Mouse (Mus musculus) kidney, postnatal 0 days (tissue): Measurements from ENCODE around the gene Pde8a. TPM values are rescaled to one million over a fixed set of nuclear protein-coding genes. Genes with fewer than 3 reads are reported as not detected.

ENCODE experiments used
- ATAC-seq: fragments of 200-750 bp; cut with Nextera tagmentation; replicated peaks from 2 replicates; pipeline ENCODE4 v1.8.0; 2017; ENCODE audit warnings: low read depth, moderate number of reproducible peaks, moderate TSS enrichment, moderate library complexity; ENCODE audit not compliant: low FRiP score
- DNase-seq: peaks from one replicate; pipeline ENCODE4 v3.0.0-alpha.2; 2016; ENCODE audit warnings: low spot score
- H3K27ac ChIP-seq: fragments of 300-500 bp; sonication (generic); 2 replicates; pipeline ENCODE4 v1.5.1; 2014; ENCODE audit warnings: mild to moderate bottlenecking
- H3K27me3 ChIP-seq: fragments of 300-500 bp; sonication (generic); 2 replicates; pipeline ENCODE4 v1.6.1; 2014; ENCODE audit warnings: low read length, mixed read lengths; ENCODE audit not compliant: insufficient read depth
- H3K36me3 ChIP-seq: fragments of 300-500 bp; sonication (generic); 2 replicates; pipeline ENCODE4 v1.6.1; 2014; ENCODE audit warnings: low read length, mixed read lengths; ENCODE audit not compliant: insufficient read depth
- H3K4me1 ChIP-seq: fragments of 300-500 bp; sonication (generic); replicated peaks from 2 replicates; pipeline ENCODE4 v1.6.1; 2014; ENCODE audit warnings: antibody characterized with exemption, low read length, mixed read lengths; ENCODE audit not compliant: insufficient read depth
- H3K4me2 ChIP-seq: fragments of 300-500 bp; sonication (generic); 2 replicates; pipeline ENCODE4 v1.6.1; 2014; ENCODE audit warnings: mild to moderate bottlenecking, low read length, moderate library complexity, mixed read lengths
- H3K4me3 ChIP-seq: fragments of 300-500 bp; sonication (generic); replicated peaks from 2 replicates; pipeline ENCODE4 v1.5.1; 2014; ENCODE audit warnings: low read depth, low read length
- H3K9ac ChIP-seq: fragments of 300-500 bp; sonication (generic); 2 replicates; pipeline ENCODE4 v1.6.1; 2014; ENCODE audit warnings: low read depth, low read length
- H3K9me3 ChIP-seq: fragments of 300-500 bp; sonication (generic); replicated peaks from 2 replicates; pipeline ENCODE4 v1.6.1; 2016; ENCODE audit warnings: low read length, inconsistent platforms, mixed read lengths
- CTCF ChIP-seq: IDR thresholded peaks from 2 replicates; pipeline ENCODE4 v1.5.1; 2016; ENCODE audit warnings: antibody characterized with exemption, low read depth, mild to moderate bottlenecking, moderate library complexity
- WGBS: fragments of 180-500 bp; shearing (Covaris S2); extraction: QIAGEN DNeasy Blood & Tissue Kit; methylation state at CpG from one replicate; pipeline ENCODE4 v1.1.7; 2014; 5-methylcytosine and 5-hydroxymethylcytosine counted together
- polyA plus RNA-seq: library from polyadenylated mRNA; unstranded; fragments of >200 nt; fragmentation: Nextera tagmentation; extraction: Ambion mirVana; gene quantifications from 2 replicates; pipeline ENCODE4 v1.2.1, GENCODE M21; 2015

Pde8a gene
- polyA plus RNA-seq, 1 experiment from 2014 or later, result 11.0 TPM

DNA sequence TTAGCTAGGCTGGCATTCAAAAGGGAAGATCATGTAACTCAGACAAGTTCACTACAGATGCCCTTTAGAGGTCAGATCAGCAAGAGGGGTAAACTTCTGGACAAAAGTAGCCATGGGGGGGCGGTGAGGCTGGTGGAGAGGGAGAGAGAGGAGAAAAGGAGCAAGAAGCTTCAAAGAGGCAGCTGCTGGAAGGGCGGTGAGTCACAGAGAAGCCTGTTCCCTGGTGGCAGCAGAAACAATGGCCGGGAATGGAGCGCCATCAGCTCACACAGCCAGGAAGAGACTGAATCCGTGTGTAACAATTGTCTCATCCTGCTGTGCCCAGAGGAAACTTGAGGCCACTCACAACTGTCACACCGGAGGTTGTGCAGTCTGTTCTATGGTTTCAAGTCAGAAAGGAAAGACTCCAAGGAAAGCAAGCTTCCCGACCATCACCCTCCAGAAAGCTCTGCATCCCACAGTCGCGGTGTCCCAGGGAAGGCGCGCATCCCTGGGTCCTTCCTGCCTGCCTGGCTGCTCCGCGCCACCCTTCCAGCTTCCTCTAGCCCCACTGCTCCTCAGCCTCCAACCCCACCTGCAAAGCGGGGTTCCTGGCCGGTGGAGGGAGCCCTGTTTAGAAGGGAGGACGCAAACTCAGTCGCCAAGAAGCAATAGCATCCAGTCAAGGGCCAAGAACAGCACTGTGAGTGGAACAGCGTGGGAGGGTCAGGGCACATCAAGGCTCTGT, 122.5 kb downstream of the Pde8a start:
- ATAC-seq, result no peak

DNA sequence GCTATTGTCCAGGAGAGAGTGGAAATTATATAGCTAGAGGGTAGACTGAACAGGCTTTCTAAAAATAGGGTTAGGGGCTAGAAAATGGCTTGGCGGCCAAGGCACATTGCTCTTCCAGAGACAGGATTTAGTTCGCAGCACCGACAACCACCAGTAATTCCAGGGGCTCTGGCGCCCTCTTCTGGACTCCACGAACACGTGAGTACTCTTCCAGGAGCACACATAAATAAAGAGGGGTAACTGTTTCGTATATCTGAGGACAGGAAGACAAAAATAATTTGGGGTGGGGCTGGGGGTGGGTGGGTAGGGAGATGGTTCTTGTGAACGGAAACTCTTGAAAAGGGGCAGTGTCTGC, 123.0 kb downstream of the Pde8a start:
- Histone ChIP-seq H3K9ac (no peak overlapping the region), H3K4me2 (no peak overlapping the region), H3K27ac (peak overlapping the region; percentile 47), H3K36me3 (peaks cover 33% of the 10 kb centered on the region), H3K27me3 (no peaks in the 10 kb centered on the region), H3K4me3 (no peak overlapping the region), H3K9me3 (no peaks in the 10 kb centered on the region), H3K4me1 (no peaks in the 10 kb centered on the region)
- 39% methylated on average over 8 of the region's 8 CpGs for WGBS
- DNase-seq, result peak; percentile 72
- peak; percentile 73 for TF ChIP-seq CTCF
- ATAC-seq, result no peak

More for the DNA sequence above, 122.5 kb downstream of the Pde8a start:
- no peaks in the 10 kb centered on the region for H3K27me3 ChIP-seq
- no peak for TF ChIP-seq CTCF
- H3K4me2 ChIP-seq, result no peak overlapping the region; the same call in 1 of the 2 replicates
- no peaks in the 10 kb centered on the region for H3K9me3 ChIP-seq
- peak overlapping the region; percentile 47 for H3K27ac ChIP-seq
- H3K9ac ChIP-seq, result no peak overlapping the region
- H3K4me3 ChIP-seq, result no peak overlapping the region
- peaks cover 32% of the 10 kb centered on the region for H3K36me3 ChIP-seq
- no peaks in the 10 kb centered on the region for H3K4me1 ChIP-seq
- WGBS, result 64% methylated on average over 18 of the region's 18 CpGs
- DNase-seq, result peak; percentile 46

DNA sequence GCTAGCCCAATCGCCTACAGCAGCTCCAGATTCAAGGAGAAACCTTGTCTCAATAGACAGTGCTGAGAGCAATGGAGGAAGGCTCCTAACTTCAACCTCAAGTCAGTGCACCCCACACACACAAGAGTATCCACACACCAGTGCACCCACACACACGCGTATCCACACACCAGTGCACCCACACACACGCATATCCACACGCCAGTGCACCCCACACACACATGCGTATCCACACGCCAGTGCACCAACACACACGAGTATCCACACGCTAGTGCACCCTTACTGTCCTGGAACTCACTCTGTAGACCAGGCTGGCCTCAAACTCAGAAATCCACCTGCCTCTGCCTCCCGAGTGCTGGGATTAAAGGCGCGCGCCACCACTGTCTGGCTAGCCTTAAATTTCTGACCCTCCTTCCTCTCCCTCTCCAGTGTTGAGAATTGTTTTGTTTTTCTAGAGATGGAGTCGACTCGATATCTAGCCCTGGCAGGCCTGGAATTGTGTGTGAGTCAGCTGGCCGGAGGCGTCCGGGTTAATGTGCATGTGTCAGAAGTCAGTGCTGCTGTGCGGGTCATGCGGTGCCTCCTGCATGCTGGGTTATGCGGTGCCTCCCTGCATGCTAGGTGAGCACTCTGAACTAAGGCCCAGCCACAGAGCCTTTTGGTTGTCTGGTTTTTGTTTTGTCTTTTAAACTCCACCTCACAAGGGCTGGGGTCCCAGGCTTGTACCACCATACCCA, 124.6 kb downstream of the Pde8a start:
- 90% methylated on average over 21 of the region's 21 CpGs for WGBS

DNA sequence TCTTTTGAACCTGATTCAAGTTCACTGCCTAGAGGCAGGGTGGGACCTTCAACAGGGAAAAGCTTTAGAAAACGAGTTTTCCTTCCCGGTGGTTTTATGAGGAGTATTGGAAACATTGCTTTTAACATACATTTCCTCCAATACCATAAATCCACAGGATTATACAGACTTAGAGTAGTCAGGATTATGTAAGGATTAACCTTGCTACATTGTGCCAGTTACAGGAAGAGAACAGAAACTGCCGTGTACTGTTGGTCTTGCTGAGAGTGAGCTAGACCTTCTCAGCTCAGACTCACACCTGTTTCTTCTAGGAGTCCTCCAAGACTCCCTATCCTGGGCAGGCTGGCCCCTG, 125.1 kb downstream of the Pde8a start:
- Histone ChIP-seq H3K36me3 (peaks cover 43% of the 10 kb centered on the region), H3K27ac (no peak overlapping the region), H3K4me3 (no peak overlapping the region), H3K4me1 (peaks cover 6% of the 10 kb centered on the region; the same call in 1 of the 2 replicates), H3K4me2 (no peak overlapping the region), H3K27me3 (no peaks in the 10 kb centered on the region), H3K9ac (no peak overlapping the region), H3K9me3 (no peaks in the 10 kb centered on the region)
- 72% methylated on average over 3 of the region's 3 CpGs for WGBS
- DNase-seq, result no peak
- no peak for TF ChIP-seq CTCF
- no peak for ATAC-seq

More for the DNA sequence above, 124.6 kb downstream of the Pde8a start:
- Histone ChIP-seq H3K9me3 (no peaks in the 10 kb centered on the region), H3K36me3 (peaks cover 39% of the 10 kb centered on the region), H3K4me1 (peaks cover under 1% of the 10 kb centered on the region; the same call in 1 of the 2 replicates), H3K4me2 (no peak overlapping the region), H3K4me3 (no peak overlapping the region), H3K27ac (no peak overlapping the region), H3K27me3 (no peaks in the 10 kb centered on the region), H3K9ac (no peak overlapping the region)
- no peak for DNase-seq
- TF ChIP-seq CTCF, result no peak
- ATAC-seq, result no peak

DNA sequence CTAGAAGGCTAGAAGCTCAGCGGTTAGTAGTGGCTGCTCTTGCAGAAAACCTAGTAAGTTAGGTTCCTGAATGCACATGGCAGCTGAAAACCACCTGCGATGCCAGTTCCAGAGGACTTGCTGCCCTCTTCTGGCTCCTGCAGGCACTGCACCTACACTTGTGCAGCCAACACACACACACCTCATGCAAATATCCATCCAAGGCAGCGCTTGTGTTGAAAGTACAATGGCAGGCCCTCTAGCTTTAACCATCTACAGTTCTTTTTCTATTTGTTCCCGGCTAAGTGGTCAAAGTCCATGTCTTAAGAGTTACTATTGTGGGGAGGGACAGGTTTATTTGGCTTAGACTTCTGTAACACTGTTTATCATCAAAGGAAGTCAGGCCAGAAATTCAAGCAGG, 126.4 kb downstream of the Pde8a start:
- DNase-seq, result peak; percentile 67
- Histone ChIP-seq H3K27ac (no peak overlapping the region), H3K9ac (no peak overlapping the region), H3K9me3 (no peaks in the 10 kb centered on the region), H3K36me3 (peaks cover 44% of the 10 kb centered on the region), H3K4me3 (no peak overlapping the region), H3K4me1 (peaks cover 12% of the 10 kb centered on the region; the same call in 1 of the 2 replicates), H3K4me2 (no peak overlapping the region), H3K27me3 (no peaks in the 10 kb centered on the region)
- ATAC-seq, result no peak
- WGBS, result 73% methylated on average over 4 of the region's 4 CpGs
- peak; percentile 82 for TF ChIP-seq CTCF

DNA sequence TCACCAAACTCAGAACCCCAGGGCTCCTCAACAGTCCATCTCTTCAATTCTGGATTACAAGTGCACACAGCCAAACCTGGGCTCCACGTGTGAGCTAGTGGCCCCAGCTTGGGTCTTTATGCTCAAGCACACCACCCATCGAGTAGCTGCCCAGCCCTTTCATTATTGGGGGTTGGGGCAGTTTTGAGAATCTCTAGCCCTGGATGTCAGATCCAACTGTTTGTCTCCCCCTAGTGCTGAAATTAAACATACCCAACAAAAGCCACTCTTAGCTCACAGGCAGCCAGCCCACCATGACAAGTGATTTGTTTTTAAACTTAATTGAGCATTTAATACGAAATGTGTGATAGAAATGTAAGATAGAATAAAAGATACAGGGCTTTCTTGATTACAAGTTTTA, 128.2 kb downstream of the Pde8a start:
- no peaks in the 10 kb centered on the region for H3K9me3 ChIP-seq
- H3K27me3 ChIP-seq, result no peaks in the 10 kb centered on the region
- H3K4me1 ChIP-seq, result peaks cover 12% of the 10 kb centered on the region; the same call in 1 of the 2 replicates
- WGBS, result 49% methylated on average over 3 of the region's 3 CpGs
- H3K9ac ChIP-seq, result no peak overlapping the region
- H3K4me3 ChIP-seq, result no peak overlapping the region
- DNase-seq (peak; percentile 62), ATAC-seq (no peak)
- peak; percentile 73 for TF ChIP-seq CTCF
- no peak overlapping the region for H3K4me2 ChIP-seq
- H3K36me3 ChIP-seq, result peaks cover 41% of the 10 kb centered on the region
- no peak overlapping the region for H3K27ac ChIP-seq
